Mouse (Mus musculus) thymus, postnatal 25 days (tissue): Measurements from ENCODE around the gene Pdss2.
"Not testable (repeated sequence)": the region's sequence is repeated elsewhere in the genome, so short reads cannot be mapped to it uniquely, and the experiment has no call there.

Experiments used
- DNase-seq: peaks from one replicate; pipeline ENCODE4 v3.0.0; 2022

Gene Pdss2

GRCm38 (mm10) chr10:43378279-43378678 is 157.0 kb downstream of the Pdss2 start:
- DNase-seq, result peak; percentile 56

DNA sequence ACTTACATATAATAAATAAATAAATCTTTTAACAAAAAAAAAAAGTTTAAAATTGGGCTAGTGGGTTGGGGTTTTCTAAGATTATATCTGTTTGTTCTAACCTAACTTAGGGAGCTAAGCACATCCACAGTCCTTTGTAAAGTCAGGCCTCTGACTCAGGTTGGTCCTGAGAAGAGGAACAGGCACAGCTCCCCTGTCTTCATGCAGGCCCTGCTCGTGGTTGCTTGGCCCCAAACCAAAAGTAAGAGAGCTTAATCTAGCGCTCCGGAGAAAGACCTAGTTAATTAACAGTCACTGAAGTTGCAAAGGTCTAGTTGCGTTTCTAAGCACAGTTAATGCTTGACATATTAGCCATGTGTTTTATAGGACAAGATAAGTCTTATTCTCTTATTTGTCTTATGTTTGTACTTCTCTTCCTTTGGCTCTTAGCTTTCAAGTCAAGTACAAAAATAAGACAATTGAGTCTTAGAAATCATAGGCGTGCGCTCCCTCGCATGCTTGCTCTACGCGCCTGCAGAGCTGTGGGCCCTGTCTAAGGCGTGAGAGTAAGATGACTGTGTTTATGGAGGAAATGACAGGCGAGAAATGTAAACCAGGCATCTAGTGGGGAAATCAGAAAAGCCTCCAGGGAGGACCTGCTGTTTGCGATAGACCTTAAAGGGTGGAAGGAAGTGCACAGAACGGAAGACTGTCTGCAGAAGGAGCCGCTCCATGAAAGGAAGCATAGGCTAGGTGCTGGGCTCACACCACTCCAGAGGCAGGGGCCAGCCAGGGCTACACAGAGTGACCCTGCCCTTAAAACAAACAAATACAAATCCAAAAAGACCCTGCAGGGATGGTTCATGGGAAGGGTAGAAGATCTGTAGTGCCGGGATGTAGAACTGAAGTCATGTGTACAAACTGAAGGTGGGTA is 157.7 kb downstream of the Pdss2 start:
- no peak for DNase-seq

GRCm38 (mm10) chr10:43382660-43383059 is 161.4 kb downstream of the Pdss2 start:
- DNase-seq, result no peak

DNA sequence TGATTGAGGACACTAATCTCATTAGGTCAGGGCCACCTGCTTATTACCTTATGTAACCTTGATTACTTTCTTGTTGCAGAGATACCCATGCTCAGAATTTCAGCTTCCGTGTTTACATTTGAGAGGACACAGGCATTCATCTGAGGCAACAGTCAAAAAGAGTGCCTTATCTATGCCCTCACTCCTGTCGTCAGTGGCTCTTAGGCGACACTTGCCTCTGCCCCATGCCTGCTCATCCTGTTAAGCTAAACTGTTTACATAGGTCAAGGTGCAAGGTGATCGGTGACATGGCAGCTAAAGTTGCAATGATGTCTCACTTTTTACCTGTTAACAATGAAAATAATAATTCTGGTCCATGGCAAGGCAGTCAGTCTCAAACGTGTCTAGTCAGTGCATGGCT is 163.3 kb downstream of the Pdss2 start:
- no peak for DNase-seq

DNA sequence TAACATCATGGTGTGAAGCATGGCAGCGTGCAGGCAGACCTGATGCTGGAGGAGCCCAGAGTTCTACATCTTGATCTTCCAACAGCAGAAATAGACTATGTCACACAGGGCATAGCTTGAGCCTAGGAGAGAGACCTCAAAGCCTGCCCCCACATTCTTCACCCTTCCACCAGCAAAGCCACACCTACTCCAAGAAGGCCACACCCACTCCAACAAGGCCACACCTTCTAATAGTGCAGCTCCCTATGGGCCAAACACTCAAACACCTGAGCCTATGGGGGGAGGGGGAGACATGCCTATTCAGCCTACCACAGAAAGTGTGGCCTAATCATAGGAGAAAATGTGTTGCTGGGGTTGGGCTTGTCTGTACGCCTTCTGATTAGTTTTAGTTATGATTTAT is 171.6 kb downstream of the Pdss2 start:
- DNase-seq, result no peak

GRCm38 (mm10) chr10:43393818-43394217 is 172.5 kb downstream of the Pdss2 start:
- DNase-seq, result no peak

DNA sequence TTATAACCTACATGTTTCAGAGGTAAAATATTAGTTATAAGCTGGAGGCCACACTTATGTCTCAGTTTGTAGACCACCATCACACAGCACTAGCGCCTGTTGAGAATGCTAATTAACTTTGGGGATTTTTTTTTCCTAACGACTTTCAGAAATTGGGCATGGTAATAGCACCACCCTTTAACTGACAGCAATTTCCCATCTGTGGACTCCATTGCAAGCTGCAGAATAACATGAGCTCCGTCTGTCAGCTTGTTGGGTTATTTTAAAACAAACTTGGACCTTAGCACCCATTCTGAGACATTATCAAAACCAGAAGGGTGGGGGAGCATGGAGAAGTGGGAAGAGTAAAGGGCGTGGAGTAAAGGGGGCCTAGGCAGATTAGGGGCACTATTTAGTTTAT is 174.5 kb downstream of the Pdss2 start:
- DNase-seq, result no peak

DNA sequence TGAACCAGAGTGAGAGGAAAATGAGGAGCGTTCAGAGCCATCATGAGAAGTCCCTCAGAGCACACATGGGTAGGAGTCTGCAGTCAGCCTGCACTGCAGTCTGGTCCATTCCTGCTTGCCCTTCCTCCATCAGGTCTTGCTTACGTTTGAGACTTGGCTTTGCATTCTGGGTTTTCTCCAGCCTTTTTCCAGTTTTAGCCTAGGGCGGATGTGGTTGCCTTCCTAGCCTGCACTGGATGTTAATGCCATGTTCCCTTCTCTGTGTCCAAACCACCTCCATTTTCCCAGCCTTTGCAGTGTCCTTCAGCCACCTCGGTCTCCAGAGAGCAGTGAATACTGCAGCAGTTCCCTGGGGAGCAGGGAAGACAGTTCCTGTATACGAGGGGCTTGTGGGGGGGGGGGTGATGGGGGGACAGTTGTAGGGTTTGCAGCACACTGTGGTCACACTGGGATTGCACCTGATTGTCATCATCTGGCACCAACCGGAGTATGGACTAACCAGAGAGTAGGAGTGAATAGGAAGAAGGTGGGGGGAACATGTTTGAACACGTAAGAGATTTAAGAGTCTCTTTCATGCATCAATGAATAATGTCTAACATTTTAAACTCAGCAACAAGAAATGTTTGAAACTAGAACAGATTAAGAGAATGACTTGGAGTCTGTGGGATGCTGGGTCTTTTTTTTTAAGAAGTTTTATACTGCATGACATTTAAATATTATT is 178.5 kb downstream of the Pdss2 start:
- no peak for DNase-seq

- no peak for DNase-seq
Observed at GRCm38 (mm10) chr10:43406107-43406506, 184.8 kb downstream of the Pdss2 start.

GRCm38 (mm10) chr10:43406885-43407284 is 185.6 kb downstream of the Pdss2 start:
- DNase-seq, result no peak

GRCm38 (mm10) chr10:43409506-43410230 is 188.4 kb downstream of the Pdss2 start:
- no peak for DNase-seq

- not testable (repeated sequence) for DNase-seq
Observed at GRCm38 (mm10) chr10:43411164-43411563, 189.9 kb downstream of the Pdss2 start.

GRCm38 (mm10) chr10:43417346-43417745 is 196.1 kb downstream of the Pdss2 start:
- no peak for DNase-seq

- no peak for DNase-seq
Observed at GRCm38 (mm10) chr10:43420660-43421413, 199.6 kb downstream of the Pdss2 start.

DNA sequence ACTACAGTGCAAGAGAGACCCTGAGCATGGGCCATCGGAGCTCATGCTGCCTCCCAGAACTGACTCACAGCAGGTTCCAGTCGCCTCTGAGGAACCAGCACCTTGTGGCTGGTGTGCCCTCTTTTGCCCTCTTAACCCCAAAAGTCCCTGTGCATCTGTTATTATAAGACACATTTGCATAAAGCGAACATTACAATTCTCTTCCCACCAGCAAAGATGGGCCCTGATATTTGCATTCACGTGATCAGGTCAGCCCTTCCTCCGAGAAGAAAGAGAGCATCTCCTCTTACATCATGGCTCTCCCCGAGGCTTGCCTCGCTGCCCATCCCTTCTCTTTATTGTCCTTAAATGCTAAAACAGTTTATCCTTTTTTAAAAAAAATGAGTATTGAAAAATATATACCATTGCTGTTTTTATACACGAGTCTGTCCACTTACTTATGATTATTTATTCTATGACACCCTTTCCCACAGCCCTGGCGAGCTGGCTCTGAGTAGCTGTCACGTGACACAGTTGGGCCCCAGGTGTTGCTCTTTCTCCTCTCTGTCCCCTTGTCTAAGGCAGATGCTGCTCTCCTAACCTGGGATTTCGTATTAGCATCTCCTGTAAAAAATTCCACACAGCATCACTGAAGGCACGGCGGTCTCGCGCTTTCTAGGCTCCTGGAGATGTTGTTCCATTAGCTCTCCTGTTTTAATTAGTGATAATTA is 200.9 kb downstream of the Pdss2 start:
- DNase-seq, result no peak

GRCm38 (mm10) chr10:43424545-43424944 is 203.3 kb downstream of the Pdss2 start:
- no peak for DNase-seq

- DNase-seq, result no peak
Observed at GRCm38 (mm10) chr10:43430606-43431005, 209.3 kb downstream of the Pdss2 start.

- no peak for DNase-seq
Observed at GRCm38 (mm10) chr10:43434326-43434725, 213.0 kb downstream of the Pdss2 start.

DNA sequence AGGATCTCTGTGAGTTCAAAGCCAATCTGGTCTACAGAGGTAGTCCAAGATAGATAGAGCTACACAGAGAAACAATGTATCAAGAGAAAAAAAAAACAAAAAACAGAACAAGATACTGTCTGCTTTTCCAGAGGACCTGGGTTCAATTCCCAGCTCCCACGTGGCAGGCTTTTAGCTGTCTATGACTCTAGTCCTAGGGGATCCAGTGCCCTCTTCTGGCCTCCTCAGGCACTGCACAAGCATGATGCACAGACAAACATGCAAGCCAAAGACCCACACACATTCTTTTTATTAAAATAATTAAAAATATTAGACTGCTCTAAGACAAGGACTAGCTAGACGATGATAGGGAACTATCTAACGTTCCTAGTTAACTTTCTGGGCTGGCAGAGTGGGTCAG is 214.5 kb downstream of the Pdss2 start:
- no peak for DNase-seq

- DNase-seq, result no peak
Observed at GRCm38 (mm10) chr10:43439492-43439941, 218.2 kb downstream of the Pdss2 start.

GRCm38 (mm10) chr10:43440050-43440449 is 218.8 kb downstream of the Pdss2 start:
- DNase-seq, result no peak
